Mouse (Mus musculus) right cerebral cortex, postnatal 25 days (tissue): ENCODE data around the gene Foxj3.
"Not testable (repeated sequence)": the region's sequence is repeated elsewhere in the genome, so short reads cannot be mapped to it uniquely, and the experiment has no call there.

Source experiments
- DNase-seq: peaks from one replicate; pipeline ENCODE4 v3.0.0; 2022

Foxj3 gene

GRCm38 (mm10) chr4:119574504-119574903 lies 37.7 kb downstream of the Foxj3 start:
- no peak for DNase-seq

GRCm38 (mm10) chr4:119575459-119575858 lies 38.7 kb downstream of the Foxj3 start:
- DNase-seq: no peak

GRCm38 (mm10) chr4:119588037-119588436 lies 51.2 kb downstream of the Foxj3 start:
- DNase-seq: no peak

- DNase-seq: no peak
Measured at GRCm38 (mm10) chr4:119589423-119589822, 52.6 kb downstream of the Foxj3 start.

DNA sequence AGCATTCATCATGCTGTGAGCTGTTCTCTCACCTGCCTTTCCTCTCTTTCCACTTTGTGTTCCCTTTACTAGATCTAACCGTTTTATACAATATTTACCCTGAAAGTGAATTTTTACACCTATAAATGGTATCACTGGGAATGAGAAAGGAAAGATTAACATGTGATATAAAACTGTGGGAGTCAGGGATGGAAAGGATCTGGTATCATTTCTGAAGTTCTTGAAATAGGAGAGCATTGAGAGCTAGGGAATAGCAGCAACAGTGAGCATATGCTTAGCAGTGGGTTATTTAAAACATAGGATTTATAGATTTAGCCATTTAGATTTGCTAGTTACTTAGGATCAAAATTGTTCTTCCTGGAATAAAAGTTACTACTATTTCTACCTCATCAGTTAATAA lies 53.2 kb downstream of the Foxj3 start:
- no peak for DNase-seq

GRCm38 (mm10) chr4:119592479-119592878 lies 55.7 kb downstream of the Foxj3 start:
- DNase-seq: no peak

GRCm38 (mm10) chr4:119594331-119594730 lies 57.5 kb downstream of the Foxj3 start:
- no peak for DNase-seq

- DNase-seq: no peak
Measured at GRCm38 (mm10) chr4:119599605-119600004, 62.8 kb downstream of the Foxj3 start.

DNA sequence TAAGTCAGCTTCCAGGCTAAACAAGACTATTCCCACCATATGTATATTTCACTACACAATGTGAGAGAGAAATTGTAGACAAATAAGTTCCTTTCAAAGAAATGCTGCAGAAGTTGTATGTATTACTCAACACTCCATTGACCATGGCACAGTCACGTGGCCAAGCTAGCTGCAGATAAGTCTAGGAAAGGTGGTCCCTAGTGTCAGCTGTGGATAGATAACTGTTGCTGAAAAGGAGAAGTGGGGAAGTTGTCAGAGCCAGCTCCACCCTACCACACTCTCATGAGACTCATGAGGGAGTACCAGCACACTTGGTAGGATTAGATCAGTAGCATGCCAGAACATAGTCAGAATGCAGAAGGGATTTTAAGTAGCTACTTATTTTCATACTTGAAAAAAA lies 72.7 kb downstream of the Foxj3 start:
- no peak for DNase-seq

DNA sequence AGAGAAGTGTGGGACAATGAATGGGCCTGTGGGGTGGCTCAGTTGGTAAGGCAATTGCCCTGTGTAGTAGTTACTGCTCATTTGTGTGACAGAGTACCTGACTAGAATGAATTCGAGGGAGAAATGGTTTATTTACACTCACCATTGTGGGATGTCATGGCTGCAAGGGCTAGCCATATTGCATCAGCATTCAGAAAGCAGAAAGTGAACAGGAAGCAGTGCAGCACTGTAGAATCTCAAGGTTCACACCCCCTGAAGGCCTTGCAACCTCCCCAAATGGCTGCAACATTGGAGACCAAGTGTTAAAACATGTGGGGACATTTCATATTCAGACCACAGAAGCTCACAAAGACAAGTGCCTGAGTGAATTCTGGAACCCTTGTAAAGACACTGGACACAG lies 77.3 kb downstream of the Foxj3 start:
- DNase-seq: no peak

DNA sequence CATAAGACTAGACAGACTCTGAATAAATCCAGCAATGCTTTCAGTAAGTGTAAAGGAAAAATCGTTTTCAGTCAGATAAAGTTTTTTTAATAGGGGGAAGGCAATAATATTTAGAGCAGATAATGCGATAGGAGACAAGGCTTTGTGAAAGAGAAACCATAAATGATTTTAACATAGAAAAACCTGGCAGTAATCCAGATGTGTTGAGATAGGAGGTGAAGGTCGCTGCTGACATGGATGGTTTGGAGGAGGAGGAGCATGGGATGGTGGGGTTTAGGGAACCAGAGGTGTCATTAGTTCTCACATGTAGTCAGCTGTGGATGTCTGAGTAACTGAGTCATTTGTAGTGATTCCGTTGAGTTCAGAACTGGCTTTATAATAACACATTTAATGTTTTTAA lies 77.9 kb downstream of the Foxj3 start:
- DNase-seq: no peak

DNA sequence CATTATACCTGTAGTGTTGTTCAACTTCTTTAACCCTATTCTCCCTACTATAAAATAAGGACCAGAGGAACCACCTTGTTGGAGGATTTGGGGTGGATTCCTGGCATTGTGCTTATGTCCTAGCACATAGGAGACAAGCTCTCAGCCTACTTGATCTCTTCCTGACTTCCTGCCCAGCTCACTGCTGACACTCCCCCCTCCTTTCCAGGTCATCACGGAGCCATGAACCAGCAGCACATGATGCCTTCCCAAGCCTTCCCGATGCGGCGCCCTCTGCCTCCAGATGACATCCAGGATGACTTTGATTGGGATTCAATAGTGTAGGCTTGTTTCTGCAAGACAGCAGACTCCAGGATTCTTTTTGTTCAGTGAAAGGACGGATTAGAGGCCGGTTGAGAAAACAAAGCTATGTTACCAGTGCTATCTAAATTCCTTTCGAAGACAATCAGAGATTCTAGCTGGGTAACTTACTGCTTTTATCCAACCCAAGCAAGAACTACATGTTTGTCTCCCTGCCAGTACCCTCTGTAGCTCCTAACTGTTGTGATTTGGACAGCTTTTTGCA lies 89.4 kb downstream of the Foxj3 start:
- no peak for DNase-seq

DNA sequence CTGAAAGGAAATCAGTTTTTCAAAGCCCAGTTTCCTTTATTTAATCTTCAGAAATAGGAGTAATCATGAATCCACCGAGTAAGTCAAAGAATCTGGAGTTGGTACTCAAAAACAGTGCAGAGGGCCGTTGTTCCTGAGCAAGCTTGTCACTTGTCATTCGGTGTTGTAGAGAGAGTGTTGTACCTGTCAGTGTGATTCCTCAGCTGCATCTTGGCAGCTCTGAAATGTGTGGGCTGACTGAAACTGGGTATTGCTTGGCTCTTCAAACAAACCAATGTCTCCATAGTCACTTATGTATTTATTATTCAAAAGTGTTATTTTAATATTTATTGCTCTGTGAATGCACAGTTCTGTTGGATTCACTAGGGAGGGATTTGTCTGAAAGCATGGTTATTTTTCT lies 90.1 kb downstream of the Foxj3 start:
- DNase-seq: no peak

DNA sequence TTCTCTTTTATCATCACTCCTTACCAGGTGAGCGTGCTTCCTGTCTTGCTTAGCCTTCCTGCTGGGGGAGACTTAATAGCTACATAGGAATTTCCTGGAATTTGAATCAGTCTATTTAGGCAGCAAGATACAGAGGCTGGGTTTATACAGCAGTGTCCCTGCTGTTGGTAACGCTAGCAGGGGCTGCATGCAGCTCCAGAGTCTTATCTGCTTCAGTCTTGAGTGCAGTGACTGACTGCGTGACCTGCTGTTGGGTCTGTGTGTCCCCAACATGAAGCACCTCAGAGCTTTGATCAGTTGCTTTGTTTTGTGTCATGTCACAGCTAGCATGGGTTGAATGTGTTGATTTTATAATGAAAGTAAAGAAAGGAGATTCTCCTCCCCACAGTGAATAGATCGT lies 90.5 kb downstream of the Foxj3 start:
- DNase-seq: no peak

GRCm38 (mm10) chr4:119628363-119628762 lies 91.6 kb downstream of the Foxj3 start:
- DNase-seq: not testable (repeated sequence)

DNA sequence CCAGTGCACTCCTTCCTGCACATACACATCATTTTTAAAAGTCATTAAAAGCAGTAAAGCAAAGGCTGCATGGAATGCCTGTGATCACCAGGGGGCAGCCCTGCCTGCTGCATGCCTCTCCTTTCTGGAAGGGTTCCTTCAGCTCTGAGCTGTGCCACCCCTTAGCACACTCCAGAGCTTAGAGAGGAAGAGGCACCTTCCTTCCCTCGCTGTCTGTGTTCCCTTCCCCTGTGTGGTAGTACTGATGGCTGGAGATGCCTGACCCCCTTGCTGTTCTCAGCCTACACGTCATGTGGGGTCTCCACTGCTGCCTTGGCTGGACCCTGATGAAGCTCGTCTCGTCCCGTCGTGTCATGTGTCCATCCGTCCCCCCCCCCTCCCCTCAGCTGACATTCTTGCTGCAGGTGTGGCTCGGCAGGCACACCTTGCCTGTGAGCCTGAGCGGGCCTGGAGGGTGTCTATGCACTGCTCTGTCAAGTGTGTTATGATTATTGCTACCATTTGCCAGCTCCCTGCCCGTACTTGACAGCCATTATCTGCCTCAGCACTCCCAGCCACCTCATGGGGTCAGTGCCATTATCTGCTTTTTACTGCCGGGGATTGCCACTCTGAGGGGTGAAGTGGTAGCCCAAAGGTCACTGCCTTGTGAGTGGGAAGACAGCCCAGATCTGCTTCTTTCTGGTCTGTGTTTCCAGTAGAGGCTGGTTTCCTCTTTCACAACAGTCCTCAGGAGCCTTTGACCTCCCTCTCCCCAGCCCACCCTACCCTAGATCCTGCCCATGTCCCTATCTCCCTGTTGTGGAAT lies 94.5 kb downstream of the Foxj3 start:
- peak; percentile 57 for DNase-seq

- no peak for DNase-seq
Measured at GRCm38 (mm10) chr4:119632721-119633120, 95.9 kb downstream of the Foxj3 start.

DNA sequence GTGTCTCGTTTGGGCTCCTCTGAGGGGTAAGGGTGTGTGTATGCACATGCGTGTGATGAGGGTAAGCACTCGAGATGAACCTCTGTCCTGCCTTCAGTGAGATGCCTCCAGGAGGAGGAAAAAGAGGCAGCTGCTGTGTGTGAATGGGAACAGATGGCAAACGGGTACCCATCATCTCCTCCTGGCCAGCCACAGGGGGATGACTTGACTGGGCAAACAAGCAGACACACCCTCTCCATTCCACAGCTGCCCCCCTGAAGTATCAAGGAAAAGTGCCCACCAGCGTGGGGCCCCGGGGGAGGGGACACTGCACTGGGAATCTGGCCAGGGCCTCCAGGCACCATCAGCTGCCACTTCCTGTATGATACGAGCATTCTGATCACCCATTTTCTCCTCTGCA lies 96.5 kb downstream of the Foxj3 start:
- no peak for DNase-seq

GRCm38 (mm10) chr4:119633948-119634347 lies 97.1 kb downstream of the Foxj3 start:
- DNase-seq: no peak

GRCm38 (mm10) chr4:119634908-119635660 lies 98.3 kb downstream of the Foxj3 start:
- no peak for DNase-seq

DNA sequence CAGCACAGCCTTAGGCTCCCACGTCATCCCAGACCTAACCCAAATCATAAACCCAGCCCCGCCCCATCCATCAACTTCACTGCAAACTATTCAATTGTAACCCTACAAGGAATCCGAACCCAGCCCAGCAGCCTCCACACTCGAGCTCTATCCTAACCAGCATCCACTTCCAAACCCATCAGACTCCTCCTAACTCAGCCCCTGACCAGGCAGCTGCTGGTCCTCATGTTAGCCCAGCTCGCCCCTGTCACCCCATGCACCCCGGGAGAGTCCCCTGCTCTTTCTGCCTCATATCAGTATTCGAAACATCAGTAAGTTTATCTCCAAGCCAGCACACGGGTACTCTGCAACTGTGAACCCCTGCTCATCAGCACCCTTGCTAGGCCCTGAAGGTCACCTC lies 98.9 kb downstream of the Foxj3 start:
- no peak for DNase-seq

DNA sequence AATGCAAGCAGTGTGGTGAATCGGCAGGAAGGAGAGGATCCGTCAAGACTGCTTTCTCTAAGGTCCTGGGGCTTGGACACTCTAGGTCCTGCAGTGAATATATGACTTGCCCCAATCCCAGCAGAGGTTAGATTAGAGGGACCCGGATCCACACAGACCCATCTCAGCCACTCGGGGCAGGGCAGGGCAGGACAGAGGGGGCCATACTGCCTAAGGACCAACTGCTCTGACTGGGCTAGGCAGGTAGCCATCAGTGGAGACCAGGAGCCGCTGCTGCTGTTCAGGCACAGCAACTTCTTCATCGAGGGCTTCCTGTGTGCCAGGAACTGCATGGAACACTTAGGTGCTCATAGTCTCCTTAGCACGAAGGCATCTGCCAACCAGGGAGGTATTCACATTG lies 99.9 kb downstream of the Foxj3 start:
- DNase-seq: no peak

DNA sequence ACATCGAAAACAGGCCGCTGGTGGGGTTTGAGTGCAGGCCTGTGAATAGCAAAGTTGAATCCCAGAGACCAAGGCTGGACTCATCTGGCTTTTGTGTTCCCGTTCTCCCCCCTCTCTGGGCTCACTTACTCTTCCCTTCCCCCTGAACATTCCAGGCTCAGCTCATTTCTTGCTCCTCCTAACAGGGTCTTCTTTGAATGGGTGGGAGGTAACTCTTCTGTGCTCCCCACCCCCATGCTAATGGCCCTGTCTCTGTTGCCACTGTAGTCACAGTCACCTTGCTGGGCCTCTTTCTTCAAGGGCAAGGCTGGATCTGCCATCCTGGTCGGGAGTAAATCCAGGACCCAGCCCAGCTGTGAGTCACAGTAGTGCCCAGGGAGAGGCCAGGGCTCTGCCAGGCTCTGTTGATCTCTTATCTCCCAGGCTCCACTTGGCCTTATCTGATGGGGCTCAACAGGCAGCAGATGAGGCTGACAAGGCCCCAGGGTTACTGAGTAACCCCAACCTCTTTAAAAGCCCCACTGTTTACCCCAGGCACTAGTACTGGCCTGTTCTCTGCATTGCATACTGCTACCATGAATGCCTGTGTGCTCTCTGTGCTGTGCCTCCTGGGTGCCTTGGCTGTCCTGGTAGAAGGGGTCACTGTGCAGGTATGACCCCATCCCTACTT lies 100.5 kb downstream of the Foxj3 start, which contains the start of gene Guca2a:
Guca2a (plus strand) TSS at position 529 of the 670 bp plus-strand sequence.
- DNase-seq: no peak
